Mouse (Mus musculus): Measurements from ENCODE around the gene Tmem220. TPM values are rescaled to one million over a fixed set of nuclear protein-coding genes. Genes with fewer than 3 reads are reported as not detected.
A peak's percentile ranks its signal among the peaks of the same experiment; 100 is the strongest.

Gene Tmem220
- polyA plus RNA-seq, 1 experiment from 2014 or later = 7.0 TPM

DNA sequence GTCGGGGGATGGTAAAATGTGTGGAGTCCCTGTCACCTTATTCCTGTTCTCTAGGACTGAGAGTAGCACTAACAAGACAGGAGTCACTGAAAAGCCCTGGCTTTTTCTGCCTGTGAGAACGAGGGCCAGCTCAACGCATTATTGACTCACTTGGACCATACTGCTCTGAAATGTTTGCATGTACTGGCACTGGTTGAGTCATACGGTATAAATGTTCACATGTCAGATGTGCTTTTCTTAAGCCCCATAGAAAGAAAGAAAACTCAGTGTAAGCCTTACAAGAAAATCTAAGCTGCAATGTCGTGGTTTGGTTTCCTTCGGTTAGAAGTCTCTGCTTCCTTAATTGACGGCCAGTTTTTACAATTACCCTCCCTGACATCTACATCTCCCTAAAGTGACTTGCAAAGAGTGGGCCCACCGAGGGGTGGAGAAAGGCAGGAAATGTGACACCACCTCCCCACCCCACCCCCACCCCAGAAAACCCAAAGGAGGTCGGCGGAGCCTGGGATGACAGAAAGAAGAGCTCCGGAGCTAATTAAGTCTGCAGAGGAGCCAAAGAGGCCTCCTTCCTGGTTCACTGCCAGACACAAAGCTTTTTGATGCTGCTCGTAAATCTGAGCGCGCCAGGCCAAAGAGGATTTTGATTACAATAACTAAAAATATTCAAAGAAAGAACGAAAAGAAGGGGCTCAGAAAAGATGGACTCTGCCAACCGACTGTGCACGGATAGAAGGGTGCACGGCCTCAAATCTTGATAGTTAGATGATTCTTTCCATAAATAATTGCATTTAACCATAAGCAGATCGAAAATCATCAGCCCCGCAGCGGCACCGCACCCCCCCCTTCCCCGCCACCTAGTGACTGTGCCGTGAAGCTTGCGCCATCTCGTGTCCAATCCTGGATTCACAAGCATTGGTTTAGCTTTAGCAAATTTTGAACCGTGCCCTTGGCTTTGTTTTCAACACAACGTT is 40.5 kb upstream of the Tmem220 start:
- Histone ChIP-seq H3K9me3 (ENCODE audit: control insufficient read depth) (no peaks in the 10 kb centered on the region), H3K4me1 (replicated peaks; ENCODE audit: control insufficient read depth, insufficient read depth, low read length) (no peaks in the 10 kb centered on the region), H3K9ac (ENCODE audit: low read depth, low read length) (peak overlapping the region; percentile 37; the same call in 1 of the 2 replicates), H3K27ac (ENCODE audit: low read depth, low read length) (0 out of 2 replicates have a peak overlapping the region, but pooled peaks have one; percentile 9), H3K4me2 (replicated peaks; ENCODE audit: low read depth) (peak overlapping the region; percentile 66), H3K36me3 (ENCODE audit: control insufficient read depth, insufficient read depth) (no peaks in the 10 kb centered on the region), H3K27me3 (replicated peaks; ENCODE audit: control insufficient read depth, insufficient read depth, low read length) (no peaks in the 10 kb centered on the region), H3K4me3 (ENCODE audit: low read depth, low read length) (peak overlapping the region; percentile 39)
- peak; percentile 48 for ATAC-seq
- peak; percentile 97 for TF ChIP-seq CTCF (IDR thresholded peaks at IDR 0.05; ENCODE audit: low read depth)
- WGBS = 8% methylated on average over 28 of the region's 28 CpGs

DNA sequence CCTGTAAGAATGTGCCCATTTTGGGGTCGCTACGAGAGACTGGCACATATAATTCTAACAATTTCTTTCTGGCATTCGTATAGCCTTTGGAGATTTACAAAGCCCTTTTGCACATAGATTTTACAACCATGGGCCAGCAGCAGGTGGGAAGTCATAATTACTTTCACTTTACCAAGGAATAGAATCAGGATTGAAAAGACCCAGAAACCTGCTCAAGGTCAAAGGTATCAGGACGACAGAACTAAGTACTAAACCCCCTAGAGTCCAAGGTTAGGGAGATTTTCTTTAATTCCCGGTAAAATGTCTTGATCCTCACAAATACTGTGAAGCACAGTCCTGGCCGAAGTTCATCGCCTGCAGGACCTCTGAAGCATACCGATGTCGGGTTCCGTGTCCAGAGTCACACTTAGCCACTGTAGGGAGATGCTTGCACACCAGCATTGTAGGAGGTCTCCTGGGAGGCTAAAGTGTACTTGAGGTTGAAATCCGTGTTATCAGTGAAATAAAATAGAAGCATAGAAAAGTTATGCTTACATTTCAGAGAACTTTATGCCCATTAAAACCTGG is 39.7 kb upstream of the Tmem220 start:
- no peaks in the 10 kb centered on the region for H3K27me3 ChIP-seq (replicated peaks; ENCODE audit: control insufficient read depth, insufficient read depth, low read length)
- H3K9me3 ChIP-seq (ENCODE audit: control insufficient read depth) = no peaks in the 10 kb centered on the region
- no peaks in the 10 kb centered on the region for H3K36me3 ChIP-seq (ENCODE audit: control insufficient read depth, insufficient read depth)
- no peak overlapping the region for H3K27ac ChIP-seq (ENCODE audit: low read depth, low read length)
- 19% methylated on average over 11 of the region's 11 CpGs for WGBS
- peak overlapping the region; percentile 39 for H3K4me3 ChIP-seq (ENCODE audit: low read depth, low read length)
- ATAC-seq = peak; percentile 49
- peak overlapping the region; percentile 37 for H3K9ac ChIP-seq (ENCODE audit: low read depth, low read length)
- peak overlapping the region; percentile 66 for H3K4me2 ChIP-seq (replicated peaks; ENCODE audit: low read depth)
- H3K4me1 ChIP-seq (replicated peaks; ENCODE audit: control insufficient read depth, insufficient read depth, low read length) = no peaks in the 10 kb centered on the region
- TF ChIP-seq CTCF (IDR thresholded peaks at IDR 0.05; ENCODE audit: low read depth) = no peak

DNA sequence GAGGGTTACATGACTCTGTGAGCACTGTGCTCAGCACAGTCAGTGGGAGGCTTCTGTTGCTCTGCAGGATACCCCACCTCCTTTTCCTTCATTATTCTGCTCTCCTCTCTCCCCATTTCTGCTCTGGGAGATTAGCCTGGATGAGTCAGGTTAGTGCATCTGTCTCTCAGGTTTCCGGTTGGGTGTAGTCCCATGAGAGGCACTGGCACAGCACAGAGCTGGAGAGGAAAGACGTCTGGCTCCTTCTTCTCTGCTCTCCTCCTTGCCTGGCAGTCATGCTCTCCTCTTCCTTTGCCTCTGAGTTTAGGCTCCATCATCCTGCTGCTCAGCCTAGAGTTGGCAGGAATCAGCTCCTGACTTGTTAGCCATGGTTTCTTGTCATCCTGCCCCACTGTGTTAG is 32.8 kb upstream of the Tmem220 start:
- H3K4me1 ChIP-seq (replicated peaks; ENCODE audit: control insufficient read depth, insufficient read depth, low read length) = no peaks in the 10 kb centered on the region
- no peak overlapping the region for H3K9ac ChIP-seq (ENCODE audit: low read depth, low read length)
- no peak overlapping the region for H3K4me2 ChIP-seq (replicated peaks; ENCODE audit: low read depth)
- no peaks in the 10 kb centered on the region for H3K36me3 ChIP-seq (ENCODE audit: control insufficient read depth, insufficient read depth)
- TF ChIP-seq CTCF (IDR thresholded peaks at IDR 0.05; ENCODE audit: low read depth) = no peak
- ATAC-seq = no peak
- no peaks in the 10 kb centered on the region for H3K9me3 ChIP-seq (ENCODE audit: control insufficient read depth)
- no peaks in the 10 kb centered on the region for H3K27me3 ChIP-seq (replicated peaks; ENCODE audit: control insufficient read depth, insufficient read depth, low read length)
- 81% methylated on average over 2 of the region's 2 CpGs for WGBS
- no peak overlapping the region for H3K27ac ChIP-seq (ENCODE audit: low read depth, low read length)
- no peak overlapping the region for H3K4me3 ChIP-seq (ENCODE audit: low read depth, low read length)

DNA sequence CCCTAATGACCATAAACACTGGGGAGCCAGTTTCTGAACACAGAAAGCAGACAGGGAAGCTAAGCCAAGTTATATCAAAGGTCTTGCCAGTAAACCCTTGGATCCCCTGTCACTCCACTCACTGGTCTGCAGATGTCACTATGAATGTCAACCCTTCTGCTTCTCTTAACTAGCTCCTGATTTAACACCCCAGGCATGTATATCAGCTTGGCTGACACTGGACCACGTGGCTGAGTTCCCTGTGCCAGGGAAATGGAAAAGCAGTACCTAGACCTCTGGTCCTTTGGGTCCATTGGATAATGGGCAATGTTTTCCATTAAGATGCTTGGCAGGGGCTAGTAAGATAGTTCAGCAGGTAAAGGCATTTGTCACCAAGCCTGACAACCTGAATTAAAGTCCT is 31.3 kb upstream of the Tmem220 start:
- no peak overlapping the region for H3K4me2 ChIP-seq (replicated peaks; ENCODE audit: low read depth)
- H3K27me3 ChIP-seq (replicated peaks; ENCODE audit: control insufficient read depth, insufficient read depth, low read length) = no peaks in the 10 kb centered on the region
- H3K4me1 ChIP-seq (replicated peaks; ENCODE audit: control insufficient read depth, insufficient read depth, low read length) = no peaks in the 10 kb centered on the region
- no peak for ATAC-seq
- no peaks in the 10 kb centered on the region for H3K36me3 ChIP-seq (ENCODE audit: control insufficient read depth, insufficient read depth)
- no peaks in the 10 kb centered on the region for H3K9me3 ChIP-seq (ENCODE audit: control insufficient read depth)
- no peak overlapping the region for H3K4me3 ChIP-seq (ENCODE audit: low read depth, low read length)
- no peak for TF ChIP-seq CTCF (IDR thresholded peaks at IDR 0.05; ENCODE audit: low read depth)
- H3K27ac ChIP-seq (ENCODE audit: low read depth, low read length) = no peak overlapping the region
- WGBS = 28% methylated on average over 1 of the region's 1 CpGs
- no peak overlapping the region for H3K9ac ChIP-seq (ENCODE audit: low read depth, low read length)

DNA sequence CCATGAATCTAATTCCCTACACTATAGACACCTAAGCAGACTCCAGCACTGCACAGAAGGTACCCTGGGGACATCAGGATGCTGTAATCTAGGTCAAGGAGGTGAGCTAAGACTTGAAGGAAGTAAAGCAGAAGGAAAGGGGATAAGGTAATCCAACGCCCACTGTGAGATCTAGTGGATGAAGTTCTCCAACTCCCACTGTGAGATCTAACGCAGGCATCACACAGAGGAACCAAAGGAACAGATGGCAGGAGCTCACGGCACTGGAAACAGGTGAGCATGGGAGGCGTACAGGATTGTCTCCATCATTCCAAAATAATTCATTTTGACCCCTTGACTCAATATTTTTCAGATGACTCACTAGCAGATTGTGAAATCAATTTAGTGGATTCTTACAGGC is 28.5 kb upstream of the Tmem220 start:
- Histone ChIP-seq H3K9ac (ENCODE audit: low read depth, low read length) (no peak overlapping the region), H3K27me3 (replicated peaks; ENCODE audit: control insufficient read depth, insufficient read depth, low read length) (no peaks in the 10 kb centered on the region), H3K4me2 (replicated peaks; ENCODE audit: low read depth) (no peak overlapping the region), H3K27ac (ENCODE audit: low read depth, low read length) (no peak overlapping the region), H3K4me1 (replicated peaks; ENCODE audit: control insufficient read depth, insufficient read depth, low read length) (no peaks in the 10 kb centered on the region), H3K36me3 (ENCODE audit: control insufficient read depth, insufficient read depth) (no peaks in the 10 kb centered on the region), H3K9me3 (ENCODE audit: control insufficient read depth) (no peaks in the 10 kb centered on the region), H3K4me3 (ENCODE audit: low read depth, low read length) (no peak overlapping the region)
- 87% methylated on average over 4 of the region's 4 CpGs for WGBS
- TF ChIP-seq CTCF (IDR thresholded peaks at IDR 0.05; ENCODE audit: low read depth) = no peak
- ATAC-seq = no peak
